Mouse (Mus musculus) layer of hippocampus, adult 8-10 months (tissue): ENCODE results near the gene 4930568D16Rik. TPM values are rescaled to one million over a fixed set of nuclear protein-coding genes. Genes with fewer than 3 reads are reported as not detected.
A peak's percentile ranks its signal among the peaks of the same experiment; 100 is the strongest.

Source experiments
- DNase-seq, 2 experiments: peaks; one replicate each; pipeline ENCODE4 v3.0.0; 2022; ENCODE audit warnings: low spot score in 2 of 2
- total RNA-seq, 4 experiments: library from RNA; stranded (reverse); gene quantifications; 2 replicates each; pipeline ENCODE4 v1.2.4; 2022

Gene 4930568D16Rik
- not detected for total RNA-seq

DNA sequence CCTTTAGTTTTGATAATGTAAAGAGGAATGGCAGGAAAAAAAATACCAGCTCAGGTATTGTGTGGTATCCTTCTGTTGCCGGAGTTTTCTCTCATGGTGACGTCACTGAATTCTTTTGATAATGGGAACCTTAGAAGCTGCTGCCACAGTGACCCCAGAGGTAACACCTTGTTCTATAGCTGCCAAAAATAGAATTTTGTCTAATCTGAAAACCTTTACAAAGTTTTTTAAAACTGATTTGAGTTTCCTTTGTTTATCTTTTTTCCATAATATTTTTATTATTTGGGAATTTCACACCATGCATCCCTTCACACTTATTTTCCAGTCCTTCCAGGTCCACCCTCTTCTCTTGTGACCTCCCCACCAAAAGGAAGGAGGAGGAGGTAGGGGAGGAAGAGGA, at the start of gene 4930568D16Rik:
Gene 4930568D16Rik, minus strand, starts transcription at position 101 of the 400 bp plus-strand sequence.
- no peak for DNase-seq

DNA sequence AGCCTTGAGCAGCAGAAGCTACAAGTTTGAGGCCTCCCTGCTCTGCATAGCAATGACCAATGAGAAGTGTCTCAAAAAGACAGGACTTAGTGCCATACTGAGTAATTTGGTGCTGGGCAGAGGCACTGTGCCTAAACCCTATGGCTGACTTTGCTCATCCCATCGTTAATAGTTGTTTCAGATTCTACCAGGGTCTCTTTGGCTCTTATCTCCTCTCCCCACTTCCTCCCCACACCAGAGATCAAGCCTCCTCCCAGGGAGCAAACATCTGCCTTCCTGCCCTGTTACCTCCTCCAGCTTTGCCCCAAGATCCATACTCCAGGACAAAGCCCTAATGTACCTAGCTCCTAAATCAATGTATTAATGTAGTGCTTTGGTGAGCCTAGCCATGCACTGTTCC, 49.7 kb upstream of the 4930568D16Rik start:
- no peak for DNase-seq

DNA sequence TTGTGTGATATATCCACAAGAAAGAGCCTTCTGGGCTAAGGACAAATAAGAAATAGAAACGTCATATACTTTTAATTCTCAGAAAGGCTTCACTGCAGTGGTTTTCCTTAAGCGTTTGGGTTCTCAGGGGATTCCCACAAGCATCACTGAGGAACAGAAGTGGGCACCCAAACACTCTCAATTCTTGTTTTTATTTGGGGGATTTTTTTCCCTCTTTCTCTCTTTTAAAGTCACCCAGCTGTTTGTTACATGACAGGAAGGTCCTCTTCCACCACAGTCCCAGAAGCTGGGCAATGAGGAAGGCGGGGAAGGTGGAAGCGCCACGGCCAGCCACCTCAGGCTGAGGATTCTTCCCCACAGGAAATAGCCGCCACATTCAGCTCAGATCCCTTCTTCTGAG, 48.9 kb upstream of the 4930568D16Rik start:
- no peak for DNase-seq

DNA sequence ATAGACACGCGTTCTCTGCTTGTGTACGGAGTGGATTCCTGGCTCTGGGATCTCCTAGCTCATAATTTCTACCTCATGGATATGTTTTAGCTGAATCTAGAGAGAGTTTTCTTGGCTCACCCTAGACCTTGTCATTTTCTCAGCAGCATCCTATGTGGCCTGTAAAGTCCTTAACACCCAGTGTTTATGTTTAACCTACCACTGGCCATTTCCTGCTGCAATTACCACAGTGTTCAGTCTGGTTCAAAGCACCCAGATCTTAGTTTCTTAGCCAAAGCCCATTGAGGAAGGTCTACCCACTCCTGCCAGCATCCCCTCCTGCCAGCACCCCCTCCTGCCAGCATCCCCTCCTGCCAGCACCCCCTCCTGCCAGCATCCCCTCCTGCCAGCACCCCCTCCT, 45.3 kb upstream of the 4930568D16Rik start:
- DNase-seq: no peak

DNA sequence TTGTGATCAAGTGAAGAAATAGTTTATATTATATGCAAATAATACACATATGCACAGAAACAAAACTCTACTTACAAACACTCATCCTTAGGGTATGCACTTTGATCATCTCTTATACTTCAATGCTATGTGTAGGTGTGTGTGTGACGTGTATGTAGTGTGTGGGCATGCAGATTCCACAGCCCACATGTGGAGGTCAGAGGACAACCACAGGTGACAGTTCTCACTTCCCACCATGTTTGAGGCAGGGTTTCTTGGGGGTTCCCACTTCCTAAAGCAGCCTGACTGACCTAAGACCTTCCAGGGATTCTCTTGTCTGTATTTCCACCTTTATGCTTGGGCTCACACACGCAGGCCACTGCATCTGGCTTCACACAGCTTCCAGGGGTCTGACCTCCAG, 44.7 kb upstream of the 4930568D16Rik start:
- DNase-seq: no peak

DNA sequence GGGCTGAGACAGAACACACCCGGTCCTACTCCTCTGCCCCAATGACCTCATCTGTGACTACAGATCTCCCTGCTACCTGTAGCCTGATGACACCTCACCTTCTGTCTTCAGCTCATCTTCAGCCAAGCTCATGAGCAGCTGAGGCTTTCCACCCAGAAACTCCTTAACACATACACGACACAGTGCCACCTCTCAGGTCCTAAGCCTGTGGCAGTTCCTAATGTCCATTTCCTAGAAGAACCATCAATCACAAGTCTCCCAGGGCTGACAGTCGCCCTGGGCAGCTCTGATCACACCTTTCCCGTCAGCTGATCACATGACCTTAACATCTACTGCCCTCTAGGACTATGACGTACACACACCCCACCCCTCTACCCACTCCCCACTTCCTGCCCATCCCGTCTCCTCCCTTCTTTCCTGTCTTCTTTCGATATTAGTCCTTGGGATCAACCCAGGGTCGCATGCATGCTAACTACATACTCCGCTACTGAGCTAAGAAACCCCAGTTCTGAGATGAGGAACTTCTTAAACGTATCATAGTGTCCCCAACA, 44.2 kb upstream of the 4930568D16Rik start:
- no peak for DNase-seq

DNA sequence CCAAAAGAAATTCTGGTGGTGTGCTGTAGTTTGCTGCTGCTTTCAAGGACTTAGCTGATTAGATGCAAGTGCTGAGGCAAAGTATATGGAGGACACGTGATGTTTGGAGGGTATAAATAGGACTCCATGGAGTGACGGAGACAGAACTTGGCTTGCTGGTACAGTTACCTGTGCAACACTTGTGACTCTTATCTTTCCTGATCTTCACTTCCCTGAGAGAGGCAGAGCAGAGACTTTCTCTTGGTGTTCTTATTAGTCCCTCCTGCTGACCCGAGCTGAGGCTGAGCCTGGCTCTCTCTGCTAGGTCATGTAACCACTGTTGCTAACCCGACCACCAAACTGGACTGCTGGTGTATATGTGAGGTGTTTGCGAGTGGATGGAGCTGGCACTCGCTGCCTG, 41.9 kb upstream of the 4930568D16Rik start:
- no peak for DNase-seq

DNA sequence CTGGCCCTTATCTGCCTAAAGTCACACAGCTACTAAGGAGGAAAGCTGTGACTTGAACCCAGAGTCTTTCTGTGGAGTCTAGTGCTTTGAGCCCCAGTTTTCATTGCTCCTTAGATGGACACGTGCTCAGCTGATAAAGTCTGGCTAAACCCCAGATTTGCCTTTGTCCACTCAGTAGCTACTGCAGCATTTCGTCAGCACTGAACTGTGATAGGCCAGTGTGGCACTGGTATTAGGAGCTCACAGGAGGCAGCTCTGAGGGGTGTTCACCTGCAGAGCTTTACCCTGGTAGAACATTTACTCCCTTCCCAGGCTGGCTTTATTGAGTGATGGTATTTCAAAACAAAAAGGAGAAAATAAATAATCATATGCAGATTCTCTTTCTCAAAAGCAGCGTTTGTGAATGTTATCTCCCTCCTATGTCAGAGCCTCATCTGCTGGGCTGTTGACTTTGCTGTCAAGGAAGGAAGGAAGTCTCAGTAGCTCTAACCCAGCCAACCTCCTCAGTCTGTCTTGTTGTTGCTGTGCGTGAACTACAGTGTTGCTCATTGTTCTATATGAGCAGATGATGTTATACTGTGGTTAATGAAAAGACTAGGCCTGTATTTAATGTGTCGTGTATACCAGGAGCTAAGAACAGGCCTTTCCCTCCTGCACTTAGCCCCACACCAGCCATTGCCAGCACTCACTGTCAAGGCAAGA, 41.0 kb upstream of the 4930568D16Rik start:
- DNase-seq: no peak

DNA sequence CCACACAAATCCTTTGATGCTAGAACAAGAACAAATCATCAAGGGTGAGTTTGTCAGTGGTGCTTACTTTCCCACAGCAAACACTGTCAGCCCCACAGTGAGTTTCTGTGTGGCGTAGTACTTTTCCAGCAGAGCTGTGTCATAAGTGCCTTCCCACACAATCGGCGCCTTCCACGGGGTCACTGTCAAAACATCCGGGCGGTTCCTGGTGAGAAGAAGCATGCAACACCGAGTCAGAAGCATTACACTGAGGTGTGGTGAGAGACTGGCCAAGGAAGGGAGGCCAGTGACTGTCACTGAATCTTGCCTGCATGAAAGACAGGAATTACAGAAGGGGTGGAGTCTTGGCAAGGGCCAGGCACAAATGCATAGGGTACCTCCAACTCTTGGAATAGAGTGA, 40.3 kb upstream of the 4930568D16Rik start:
- DNase-seq: no peak

DNA sequence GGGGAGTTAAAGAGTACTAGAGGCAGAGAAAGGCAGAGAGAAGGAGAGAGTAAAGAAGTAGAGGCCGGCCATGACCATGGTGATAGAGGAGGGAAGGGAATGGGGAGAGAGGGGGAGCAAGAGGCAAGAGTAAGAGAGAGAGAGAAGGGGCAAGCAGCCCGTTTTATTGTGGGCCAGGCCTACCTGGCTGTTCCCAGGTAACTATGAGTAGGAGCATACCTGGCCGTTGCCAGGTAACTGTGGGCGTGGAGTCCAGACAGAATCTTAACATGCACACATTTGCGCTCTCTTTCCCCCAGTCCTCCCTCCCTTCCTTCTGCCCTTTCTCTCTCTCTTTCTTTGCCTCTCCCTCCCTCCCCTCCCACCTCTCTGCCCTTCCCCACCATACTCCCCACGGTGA, 39.7 kb upstream of the 4930568D16Rik start:
- DNase-seq: no peak

DNA sequence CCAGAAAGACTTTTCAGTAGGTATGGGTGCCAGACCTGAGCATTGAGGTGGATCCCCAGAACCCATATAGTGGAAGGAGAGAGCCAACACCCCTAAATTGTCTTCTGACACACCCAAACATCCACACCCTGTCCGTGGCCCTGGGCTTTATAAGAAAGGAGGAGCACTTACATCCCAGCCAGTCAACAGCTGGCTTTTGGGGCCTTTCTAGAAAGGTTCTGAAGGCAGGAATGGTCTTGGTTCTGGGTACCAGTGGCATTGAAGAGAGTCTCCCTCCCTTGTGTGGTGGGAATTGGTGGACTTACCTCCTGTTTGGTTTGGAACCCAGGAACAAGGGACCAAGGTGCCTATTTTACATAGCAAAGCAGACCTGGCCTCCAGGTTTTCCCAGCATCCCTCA, 39.1 kb upstream of the 4930568D16Rik start:
- no peak for DNase-seq

DNA sequence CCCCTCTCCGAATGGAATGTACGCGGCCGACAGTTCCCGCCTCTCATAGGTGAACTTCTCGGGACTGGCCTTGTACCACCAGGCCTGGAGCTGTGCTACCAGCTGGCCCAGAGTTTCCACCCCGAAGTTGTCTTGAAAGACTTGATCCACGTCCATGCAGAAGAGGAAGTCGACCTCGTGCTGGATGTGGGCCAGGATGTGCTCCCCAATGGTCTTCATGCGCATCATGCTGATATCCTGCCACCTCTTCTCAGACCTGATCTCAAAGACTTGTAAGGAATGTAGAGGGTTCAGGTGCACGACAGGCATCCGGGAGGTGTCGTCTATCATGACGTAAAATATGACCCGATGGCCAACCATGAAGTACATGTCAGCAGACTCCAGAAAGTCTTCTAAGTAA, 34.9 kb upstream of the 4930568D16Rik start:
- no peak for DNase-seq

DNA sequence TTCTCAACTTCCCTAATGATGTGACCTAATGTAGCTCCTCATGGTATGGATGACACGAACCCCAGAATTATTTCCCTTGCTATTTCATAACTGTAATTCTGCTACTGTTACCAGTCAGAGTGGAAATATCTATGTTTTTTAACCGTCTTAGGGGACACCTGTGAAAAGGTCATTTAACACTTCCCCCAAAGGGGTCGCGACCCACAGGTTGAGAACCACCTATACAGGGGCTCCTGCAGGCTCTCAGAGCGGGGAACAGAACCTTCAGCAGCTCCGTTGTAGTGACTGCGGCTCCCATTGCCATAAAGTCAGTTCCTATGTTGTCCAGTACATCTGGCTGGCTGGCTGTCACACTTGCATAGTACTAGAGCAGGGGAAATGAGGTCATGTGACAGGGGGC, 33.2 kb upstream of the 4930568D16Rik start:
- DNase-seq: no peak

DNA sequence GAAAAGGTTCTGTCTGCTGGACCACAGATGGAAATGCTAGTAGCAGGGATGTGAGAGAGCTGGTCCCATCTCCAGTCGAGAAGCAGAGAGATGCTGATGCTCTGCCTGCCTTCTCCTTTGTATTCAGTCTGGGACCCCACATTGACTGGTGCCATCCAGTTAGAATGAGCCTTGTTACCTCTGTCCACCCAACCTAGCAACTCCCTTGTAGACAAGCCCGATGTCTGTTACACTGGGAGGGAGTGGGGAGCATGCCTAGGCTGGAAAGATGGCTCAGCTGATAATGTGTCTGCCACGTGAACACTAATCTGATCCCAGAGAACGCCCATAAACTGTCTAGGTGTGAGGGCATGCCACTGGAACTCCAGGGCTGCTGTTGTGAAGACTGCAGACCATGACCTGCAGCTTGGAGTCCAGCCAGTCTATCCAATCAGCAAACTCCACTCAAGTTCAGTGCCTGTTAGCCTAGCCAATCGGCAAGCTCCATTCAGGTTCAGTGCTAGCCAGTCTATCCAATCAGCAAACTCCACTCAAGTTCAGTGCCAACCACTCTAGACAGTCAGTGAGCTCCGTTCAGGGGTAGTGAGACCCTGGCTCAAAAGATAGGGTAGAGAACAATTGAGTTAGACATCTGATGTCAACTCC, 30.8 kb upstream of the 4930568D16Rik start:
- DNase-seq: no peak

DNA sequence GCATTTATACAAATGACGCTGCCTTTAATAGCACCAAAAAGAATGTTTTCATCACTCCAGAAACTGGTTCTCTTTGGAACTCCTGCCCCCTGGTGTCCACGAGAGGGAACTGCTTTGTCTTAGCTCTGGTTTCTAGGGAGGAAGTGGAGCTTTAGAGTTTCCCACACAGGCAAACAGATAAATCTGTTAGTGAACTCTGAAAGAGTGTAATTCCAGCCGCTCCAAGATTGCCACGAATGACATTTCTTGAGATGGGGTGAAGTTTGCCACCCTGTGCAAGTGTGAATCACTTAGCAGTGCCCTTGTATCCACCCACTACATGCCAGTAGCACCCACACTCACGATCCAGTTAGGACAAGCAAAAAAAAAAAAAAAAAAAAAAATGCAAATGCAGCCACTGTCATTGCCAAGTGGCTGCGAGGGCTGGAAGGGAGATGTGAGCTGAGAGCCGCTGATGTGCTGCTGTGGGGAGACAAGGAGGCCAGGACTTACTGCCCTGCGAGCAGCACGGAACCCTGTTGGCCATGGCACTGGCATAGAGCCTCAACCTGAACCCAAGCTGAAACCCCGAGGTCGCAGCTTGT, 30.2 kb upstream of the 4930568D16Rik start:
- DNase-seq: peak; percentile 34 to 75

DNA sequence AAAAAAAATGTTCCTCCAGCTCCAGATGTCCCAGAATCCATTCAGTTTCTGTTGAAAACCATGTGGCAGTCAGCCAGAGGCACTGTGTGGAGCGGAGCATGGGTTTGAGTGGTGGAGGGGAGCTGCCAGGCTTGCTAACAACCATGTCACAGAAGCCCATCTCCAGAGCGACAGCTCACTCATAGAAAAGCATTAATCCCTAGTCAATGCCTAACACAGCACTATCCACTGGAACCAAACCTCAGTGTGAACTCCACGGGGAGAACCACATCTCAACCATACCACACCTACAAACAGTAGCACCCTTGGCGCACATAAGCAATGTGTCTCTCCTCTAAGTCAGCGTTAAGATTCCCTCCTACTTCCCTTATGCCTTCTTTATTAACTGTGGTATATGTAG, 29.6 kb upstream of the 4930568D16Rik start, which contains the start of gene 4930402F06Rik:
Gene 4930402F06Rik, minus strand, starts transcription at position 80 of the 400 bp plus-strand sequence.
- DNase-seq: peak; percentile 26 to 37

DNA sequence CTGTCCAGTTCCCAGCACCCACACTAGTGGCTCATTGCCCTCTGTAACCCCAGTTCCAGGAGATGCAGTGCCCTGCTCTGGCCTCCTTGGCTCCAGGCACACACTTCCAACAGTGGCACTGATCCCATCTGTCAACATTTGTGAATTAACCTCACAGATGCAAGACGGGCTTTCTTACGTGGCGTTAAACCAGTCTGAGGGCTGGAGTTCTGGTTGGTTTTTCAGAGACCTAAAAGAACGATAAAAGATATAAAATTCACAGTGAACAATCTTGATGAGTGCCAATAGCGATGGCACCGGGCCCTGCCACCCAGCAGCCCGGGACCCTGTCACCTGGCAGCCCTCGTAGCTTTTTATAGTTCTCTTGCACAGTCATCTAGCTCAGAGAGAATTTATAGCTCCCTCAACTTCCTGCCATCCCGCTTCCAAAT, 17.9 kb upstream of the 4930568D16Rik start:
- DNase-seq: no peak

DNA sequence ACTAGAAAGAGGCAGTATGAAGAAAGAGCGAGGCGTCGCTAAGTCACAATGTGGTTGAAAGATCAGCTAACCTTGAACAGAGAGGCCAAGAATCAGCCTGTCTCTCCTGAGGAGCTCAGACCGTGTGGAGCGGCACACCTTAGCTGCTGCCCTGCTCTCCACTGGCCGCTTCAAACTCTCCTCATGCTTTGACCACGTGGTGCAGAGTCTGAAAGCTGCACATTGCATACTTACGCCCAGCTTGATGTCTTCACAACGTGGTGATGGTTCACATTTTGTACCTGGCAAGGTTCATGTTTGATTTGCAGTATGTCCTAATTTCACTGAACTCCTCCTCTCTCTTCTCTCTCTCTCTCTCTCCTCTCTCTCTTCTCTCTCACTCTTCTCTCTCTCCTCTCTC, 11.8 kb upstream of the 4930568D16Rik start:
- no peak for DNase-seq

DNA sequence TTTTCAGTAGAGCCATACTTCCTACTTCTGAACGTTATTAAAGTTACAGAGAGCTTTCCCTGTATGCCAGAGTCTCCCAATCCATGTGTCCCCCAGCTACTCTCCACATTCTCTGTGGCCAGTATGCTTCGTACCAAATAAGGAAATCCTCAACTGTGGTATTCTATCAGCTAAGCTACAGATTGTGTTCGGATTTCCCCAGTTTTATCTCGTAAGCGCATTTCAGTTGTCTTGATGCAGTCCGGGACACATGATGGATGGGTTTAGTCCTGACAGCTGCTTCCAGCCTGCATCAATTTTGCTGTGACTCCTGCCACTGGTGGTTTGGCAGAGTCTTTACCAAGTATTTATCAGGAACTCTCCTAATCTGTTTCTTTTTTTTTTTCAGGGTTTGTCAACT, 10.1 kb upstream of the 4930568D16Rik start:
- DNase-seq: no peak

DNA sequence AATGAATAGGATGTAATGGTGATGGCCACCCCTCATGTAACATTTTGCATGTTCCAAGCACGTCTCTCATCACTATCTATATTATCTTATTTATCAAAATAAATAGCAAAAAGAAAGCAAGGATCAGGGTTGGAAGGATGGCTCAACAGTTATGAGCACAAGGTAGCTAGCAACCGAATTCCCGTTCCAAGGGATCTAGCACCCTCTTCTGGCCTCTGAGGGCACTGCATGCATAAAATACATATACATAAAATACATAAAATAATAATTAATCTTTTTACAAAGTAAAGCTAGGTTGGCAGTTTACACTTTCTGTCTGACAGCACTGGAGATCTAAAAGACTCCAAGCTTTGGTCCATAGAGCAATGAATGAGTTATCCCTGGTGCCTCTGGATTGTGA, 5.5 kb upstream of the 4930568D16Rik start:
- no peak for DNase-seq

DNA sequence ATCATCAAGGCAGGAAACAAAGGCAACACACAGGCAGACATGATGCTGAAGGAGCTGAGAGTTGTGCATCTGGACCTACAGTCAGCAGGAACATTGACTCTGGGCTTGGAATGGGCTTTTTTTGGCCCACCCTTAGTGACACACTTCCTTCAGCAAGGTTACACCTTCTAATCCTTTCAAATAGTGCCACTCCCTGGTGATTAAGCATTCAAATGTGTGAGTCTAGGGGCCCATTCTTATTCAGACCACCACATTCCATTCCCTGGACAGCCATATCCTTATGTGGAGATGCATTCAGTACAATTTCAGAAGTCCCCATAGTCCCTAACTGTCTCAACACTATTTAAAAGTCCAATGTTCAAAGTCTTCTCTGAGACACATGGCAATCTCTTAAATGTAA, 3.2 kb upstream of the 4930568D16Rik start:
- DNase-seq: no peak

DNA sequence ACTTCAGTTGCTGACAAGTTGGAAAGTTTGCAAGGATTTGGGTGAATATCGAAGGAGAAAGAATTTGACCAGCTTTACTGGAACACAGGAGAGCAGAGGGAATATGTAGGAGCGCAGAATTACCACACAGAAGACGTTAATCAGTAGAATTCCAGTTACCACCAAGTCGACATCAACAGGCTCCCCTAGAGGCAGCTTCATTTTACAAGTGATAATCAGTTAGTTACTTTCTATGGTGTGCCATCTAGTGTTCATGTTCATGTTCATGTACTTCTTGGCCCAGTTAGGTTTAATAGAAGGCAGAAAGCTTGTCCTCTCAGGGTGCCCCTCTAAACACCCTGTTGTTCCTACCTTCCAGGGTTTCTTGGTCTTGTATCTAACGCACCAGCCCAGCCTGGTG, 18.3 kb downstream of the 4930568D16Rik start:
- no peak for DNase-seq
